Mouse (Mus musculus) embryo, embryonic 11.5 days (tissue): ENCODE results near the gene Cotl1.
A peak's percentile ranks its signal among the peaks of the same experiment; 100 is the strongest.

ENCODE experiments used
- DNase-seq: peaks from one replicate; pipeline ENCODE4 v3.0.0-alpha.2; 2012; ENCODE audit warnings: low read depth, low spot score

Cotl1 gene

GRCm38 (mm10) chr8:119838100-119838982, 2.0 kb downstream of the Cotl1 start:
- no peak for DNase-seq

- no peak for DNase-seq
Measured at GRCm38 (mm10) chr8:119837553-119838071, 2.7 kb downstream of the Cotl1 start.

- no peak for DNase-seq
Measured at GRCm38 (mm10) chr8:119836831-119837230, 3.5 kb downstream of the Cotl1 start.

- no peak for DNase-seq
Measured at GRCm38 (mm10) chr8:119835270-119835669, 5.1 kb downstream of the Cotl1 start.

GRCm38 (mm10) chr8:119834676-119835075, 5.7 kb downstream of the Cotl1 start:
- DNase-seq = no peak

- no peak for DNase-seq
Measured at GRCm38 (mm10) chr8:119832931-119833330, 7.4 kb downstream of the Cotl1 start.

GRCm38 (mm10) chr8:119832101-119832617, 8.2 kb downstream of the Cotl1 start:
- no peak for DNase-seq

- peak; percentile 47 for DNase-seq
Measured at GRCm38 (mm10) chr8:119831336-119831995, 8.9 kb downstream of the Cotl1 start.

- DNase-seq = no peak
Measured at GRCm38 (mm10) chr8:119830589-119830988, 9.8 kb downstream of the Cotl1 start.

- DNase-seq = no peak
Measured at GRCm38 (mm10) chr8:119829870-119830580, 10.3 kb downstream of the Cotl1 start.

GRCm38 (mm10) chr8:119829420-119829819, 10.9 kb downstream of the Cotl1 start:
- DNase-seq = no peak

- no peak for DNase-seq
Measured at GRCm38 (mm10) chr8:119829015-119829414, 11.3 kb downstream of the Cotl1 start.

GRCm38 (mm10) chr8:119827721-119828153, 12.6 kb downstream of the Cotl1 start:
- no peak for DNase-seq

- DNase-seq = no peak
Measured at GRCm38 (mm10) chr8:119826982-119827381, 13.4 kb downstream of the Cotl1 start.

- DNase-seq = no peak
Measured at GRCm38 (mm10) chr8:119825950-119826730, 14.2 kb downstream of the Cotl1 start.

GRCm38 (mm10) chr8:119824809-119825273, 15.5 kb downstream of the Cotl1 start:
- DNase-seq = no peak

GRCm38 (mm10) chr8:119824100-119824499, 16.2 kb downstream of the Cotl1 start:
- DNase-seq = no peak

- DNase-seq = no peak
Measured at GRCm38 (mm10) chr8:119823278-119823677, 17.1 kb downstream of the Cotl1 start.

GRCm38 (mm10) chr8:119821691-119822090, 18.7 kb downstream of the Cotl1 start:
- no peak for DNase-seq

GRCm38 (mm10) chr8:119819976-119820375, 20.4 kb downstream of the Cotl1 start:
- no peak for DNase-seq

GRCm38 (mm10) chr8:119819316-119819715, 21.0 kb downstream of the Cotl1 start:
- no peak for DNase-seq
